In the genomic region with DNA sequence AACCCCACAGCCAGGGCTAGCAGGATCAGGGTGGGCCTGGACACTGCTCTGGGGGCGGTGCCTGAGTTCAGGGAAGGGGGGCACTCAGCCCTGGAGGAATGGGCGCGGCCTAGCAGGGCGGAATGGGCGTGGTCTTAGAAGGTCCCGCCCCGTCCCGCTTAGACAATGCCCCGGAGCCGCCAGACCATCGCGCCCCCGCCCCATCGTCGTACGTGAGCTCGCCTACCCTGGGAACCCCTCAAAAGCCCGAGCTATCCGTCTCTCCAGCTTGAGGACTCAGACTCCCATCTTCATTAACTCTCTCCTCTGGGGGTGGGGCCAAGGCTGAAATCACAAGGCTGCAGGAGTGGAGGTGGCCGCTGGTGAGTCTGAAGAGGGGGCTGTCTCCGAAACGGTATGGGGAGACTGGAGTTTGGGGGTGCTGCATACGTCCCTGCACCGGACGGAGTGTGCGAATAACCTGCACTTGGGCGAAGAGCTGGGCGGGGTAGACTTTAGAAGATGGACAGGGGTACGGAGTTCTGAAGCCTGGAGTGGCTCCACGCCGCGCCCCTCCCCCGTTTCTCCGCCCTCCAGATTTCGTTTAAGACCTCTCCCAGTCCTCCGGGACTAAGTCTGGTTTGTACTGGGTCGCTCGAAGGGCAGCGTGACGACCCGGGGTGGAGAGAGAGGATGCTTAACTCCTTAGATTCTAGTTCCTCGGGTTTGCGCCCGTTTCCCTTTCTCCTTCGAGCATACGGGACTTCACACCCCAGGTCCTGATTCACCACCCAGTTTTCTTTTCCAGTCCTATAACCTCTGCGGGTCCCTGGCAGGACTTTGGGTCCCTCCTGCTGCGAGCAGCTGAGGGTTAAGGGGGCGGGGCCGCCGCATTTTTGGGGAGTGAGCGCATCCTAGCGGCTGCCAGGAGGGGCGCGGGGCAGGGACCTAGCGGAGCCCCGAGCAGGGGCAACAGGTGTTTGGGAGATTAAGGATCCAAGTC, we compare ENCODE assay signal across 8 mouse cellular contexts. TPM values are rescaled to one million over a fixed set of nuclear protein-coding genes. Genes with fewer than 3 reads are reported as not detected.
DNase-seq lines count a peak whose midpoint lies in the region; ATAC-seq lines count a peak whose summit lies in the region.

A gene (plus strand): TSS at position 125 of the 982 bp plus-strand sequence.

- H3K4me1 ChIP-seq in hindbrain, embryonic 13.5 days (replicated peaks), result peaks cover 30% of the 10 kb centered on the region

- H3K9ac ChIP-seq in hindbrain, embryonic 13.5 days, result peak within 1 kb of the TSS; percentile 91

- H3K4me3 ChIP-seq in hindbrain, embryonic 13.5 days, result peak within 1 kb of the TSS; percentile 78
- H3K4me3 ChIP-seq in macrophage (ENCODE audit: inconsistent target), result peak within 1 kb of the TSS; percentile 37

- H3K79me2 ChIP-seq in macrophage (ENCODE audit: inconsistent target), result peaks cover 17% of the 10 kb centered on the region

- peak within 1 kb of the TSS; percentile 88 for H3K4me2 ChIP-seq in hindbrain, embryonic 13.5 days

- H3K27ac ChIP-seq in hindbrain, embryonic 13.5 days, result peak within 1 kb of the TSS; percentile 91
- peak within 1 kb of the TSS; percentile 35 for H3K27ac ChIP-seq in macrophage

- peak; percentile 89 for ATAC-seq in hindbrain, embryonic 13.5 days (ENCODE audit: low FRiP score)

- peaks cover 38% of the 10 kb centered on the region for H3K36me3 ChIP-seq in hindbrain, embryonic 13.5 days
- H3K36me3 ChIP-seq in macrophage (ENCODE audit: inconsistent target), result peaks cover 37% of the 10 kb centered on the region

- peak; percentile 90 for DNase-seq in R1 (ENCODE audit: low read depth, low spot score)
- peak; percentile 85 to 91 for DNase-seq in cerebellum, postnatal 25 days
- peak; percentile 51 to 60 for DNase-seq in frontal cortex, postnatal 25 days (ENCODE audit: low spot score in 2 of 2)
- DNase-seq in layer of hippocampus, postnatal 36 days, result peak; percentile 67 to 78
- peak; percentile 61 for DNase-seq in right cerebral cortex, adult 18-20 months
- peak; percentile 62 for DNase-seq in urinary bladder, postnatal 10 days (ENCODE audit: low spot score)

- no peaks in the 10 kb centered on the region; the same call in 1 of the 2 replicates for H3K9me3 ChIP-seq in hindbrain, embryonic 13.5 days

- under 1% methylated on average over 57 of the region's 57 CpGs for WGBS in hindbrain, embryonic 13.5 days
- WGBS in macrophage (ENCODE audit: missing documents), result 3% methylated on average over 48 of the region's 57 CpGs

- peaks cover 25% of the 10 kb centered on the region for H3K27me3 ChIP-seq in hindbrain, embryonic 13.5 days

RNA-seq across cellular contexts. Expression of the gene that starts here (rescaled TPM):
- polyA plus RNA-seq in hindbrain, embryonic 13.5 days (2015; fragmentation: Nextera tagmentation; extraction: Ambion mirVana), result 420 and 426 TPM in 2 replicates
- total RNA-seq in layer of hippocampus, postnatal 36 days (2021), result 10 to 100 TPM; 16.0 to 18.0 TPM
- total RNA-seq in macrophage (2018; cell fraction: chromatin; rRNA removed), result 10 to 100 TPM in 2 of 26 experiments, 1 to 10 TPM in 22, under 1 TPM in 1, not detected in 1; 0.85 to 15.2 (median 3.4) TPM
- total RNA-seq in macrophage (2018; cell fraction: cytosol; rRNA removed), result 1 to 10 TPM; 1.4 to 6.7 (median 3.3) TPM
- 10 to 100 TPM in 1 of 26 experiments, 1 to 10 TPM in 22, under 1 TPM in 2, not detected in 1; 0.68 to 12.2 (median 2.8) TPM for total RNA-seq in macrophage (2018; cell fraction: nucleus; rRNA removed)
- polyA plus RNA-seq in macrophage (2018), result 3.3 to 9.6 TPM (median 4.8 TPM) in 3 replicates

Comparison
In these comparisons a context has a peak if more than half of its experiments do, and no peak if none do; other contexts are left out.
1. Peak in every context shown above with its lines: DNase-seq, ATAC-seq, H3K4me3 ChIP-seq and H3K27ac ChIP-seq.
2. RNA of the gene that starts here (polyA plus RNA-seq): 420 to 426 TPM in hindbrain, embryonic 13.5 days; 3.3 to 9.6 TPM in macrophage; every median in the first group is over 10 times any median in the second.